Mouse (Mus musculus) lung, postnatal 4 days (tissue): ENCODE results near the gene Gm21983.

ENCODE experiments used
- DNase-seq, 2 experiments: peaks; one replicate each; pipeline ENCODE4 v3.0.0; 2021

The Gm21983 gene

GRCm38 (mm10) chr7:27159882-27160281 is 21.0 kb downstream of the Gm21983 start:
- DNase-seq, result peak; percentile 93

GRCm38 (mm10) chr7:27159256-27159655 is 21.6 kb downstream of the Gm21983 start:
- DNase-seq, result no peak

- no peak for DNase-seq
Measured at GRCm38 (mm10) chr7:27158171-27158570, 22.7 kb downstream of the Gm21983 start.

GRCm38 (mm10) chr7:27156005-27156404 is 24.9 kb downstream of the Gm21983 start:
- DNase-seq, result no peak

- peak; percentile 65 to 77 for DNase-seq
Measured at GRCm38 (mm10) chr7:27153205-27153764, 27.6 kb downstream of the Gm21983 start, which contains the start of gene Cyp2t4. Gene Cyp2t4, plus strand, starts transcription at chr7:27153714.

GRCm38 (mm10) chr7:27136410-27136996 is 44.4 kb downstream of the Gm21983 start:
- DNase-seq, result no peak

- no peak for DNase-seq
Measured at GRCm38 (mm10) chr7:27133757-27134156, 47.1 kb downstream of the Gm21983 start.

- peak; percentile 37 to 47 for DNase-seq
Measured at GRCm38 (mm10) chr7:27133156-27133555, 47.7 kb downstream of the Gm21983 start.

- DNase-seq, result peak in 1 of 2 experiments; percentile 60
Measured at GRCm38 (mm10) chr7:27132588-27132987, 48.3 kb downstream of the Gm21983 start.

- DNase-seq, result no peak
Measured at GRCm38 (mm10) chr7:27131387-27131786, 49.5 kb downstream of the Gm21983 start.

GRCm38 (mm10) chr7:27130521-27131370 is 50.1 kb downstream of the Gm21983 start:
- DNase-seq, result no peak

GRCm38 (mm10) chr7:27129811-27130210 is 51.1 kb downstream of the Gm21983 start:
- no peak for DNase-seq

- DNase-seq, result no peak
Measured at GRCm38 (mm10) chr7:27128946-27129345, 51.9 kb downstream of the Gm21983 start.

- DNase-seq, result peak; percentile 41 to 62
Measured at GRCm38 (mm10) chr7:27128162-27128561, 52.7 kb downstream of the Gm21983 start.

- DNase-seq, result no peak
Measured at GRCm38 (mm10) chr7:27124969-27125368, 55.9 kb downstream of the Gm21983 start.

GRCm38 (mm10) chr7:27124305-27124832 is 56.5 kb downstream of the Gm21983 start:
- DNase-seq, result no peak

- DNase-seq, result peak; percentile 27 to 29
Measured at GRCm38 (mm10) chr7:27119676-27120075, 61.2 kb downstream of the Gm21983 start, which contains the start of gene Cyp2f2. Gene Cyp2f2, plus strand, starts transcription at chr7:27119909.
